Mouse (Mus musculus) right cerebral cortex, postnatal 14 days (tissue): ENCODE measurements around the gene Aqp8.

Experiments
- DNase-seq: peaks from one replicate; pipeline ENCODE4 v3.0.0; 2022

Aqp8 gene

DNA sequence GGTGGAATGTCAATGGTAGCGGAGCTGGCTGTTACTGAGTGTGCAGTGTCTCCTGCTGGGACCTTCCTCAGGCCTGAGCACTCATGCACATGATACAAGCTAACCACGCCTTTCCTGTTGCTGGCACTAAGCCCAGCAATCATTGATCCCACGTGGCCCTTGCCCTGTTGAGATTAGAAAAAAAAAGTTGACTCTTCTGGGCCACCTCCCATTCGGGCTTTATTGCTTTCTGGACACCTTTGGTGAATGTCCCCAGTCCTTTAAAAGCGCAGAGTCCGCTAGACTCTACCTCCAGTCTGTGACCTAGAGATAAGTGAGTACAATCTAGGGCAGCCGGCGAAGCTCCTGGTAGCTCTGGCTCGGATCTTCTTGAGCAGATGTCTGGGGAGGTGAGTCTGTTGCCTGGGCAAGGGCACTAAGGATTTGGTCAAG, at the start of gene Aqp8:
TSS of gene Aqp8 (plus strand) at position 222 of the 432 bp plus-strand sequence.
- DNase-seq, result no peak

DNA sequence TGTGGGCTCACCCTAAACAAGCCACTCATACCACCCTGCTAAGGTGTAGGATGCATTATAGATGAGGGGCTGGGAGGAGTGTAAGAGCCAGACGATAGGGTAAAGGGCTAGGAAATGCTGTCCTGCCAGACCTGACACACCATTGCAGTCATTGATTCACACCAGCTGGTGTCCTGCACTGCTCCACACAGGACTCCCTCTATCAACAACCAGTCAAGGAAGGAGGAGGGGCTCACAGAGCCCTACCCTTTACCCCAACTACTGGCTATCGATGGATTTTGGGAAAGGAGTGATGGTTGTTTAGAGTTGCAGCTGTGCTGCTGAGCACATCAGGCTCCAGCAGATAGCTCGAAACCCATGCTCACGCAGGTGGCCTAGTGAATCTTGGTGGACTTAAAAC, 45.3 kb upstream of the Aqp8 start:
- no peak for DNase-seq

- no peak for DNase-seq
These were observed 44.4 kb upstream of the Aqp8 start for GRCm38 (mm10) chr7:123417661-123418060.

- DNase-seq, result no peak
These were observed 42.1 kb upstream of the Aqp8 start for GRCm38 (mm10) chr7:123419984-123420383.

DNA sequence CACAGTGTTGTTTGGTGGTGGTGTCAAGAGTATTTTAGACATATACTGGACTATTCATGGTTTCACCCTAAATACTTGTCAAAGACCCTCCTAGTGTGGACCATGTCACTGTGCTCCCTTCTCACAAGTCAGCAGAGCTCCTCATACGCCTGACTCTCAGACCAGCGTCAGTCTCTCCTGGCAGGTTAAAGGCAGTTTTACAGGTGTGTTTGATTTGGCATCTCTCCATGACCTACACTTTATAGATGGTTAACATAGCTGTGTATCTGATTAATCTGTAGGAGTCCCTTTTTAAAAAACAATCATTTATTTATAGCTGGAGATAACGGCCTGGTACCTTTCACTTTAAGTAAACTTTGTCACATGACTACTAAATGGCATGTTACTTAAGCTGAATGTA, 40.1 kb upstream of the Aqp8 start:
- DNase-seq, result no peak

- no peak for DNase-seq
These were observed 37.8 kb upstream of the Aqp8 start for GRCm38 (mm10) chr7:123424281-123424680.

- no peak for DNase-seq
These were observed 36.8 kb upstream of the Aqp8 start for GRCm38 (mm10) chr7:123425134-123425757.

GRCm38 (mm10) chr7:123429624-123430410, 32.3 kb upstream of the Aqp8 start:
- DNase-seq, result no peak

DNA sequence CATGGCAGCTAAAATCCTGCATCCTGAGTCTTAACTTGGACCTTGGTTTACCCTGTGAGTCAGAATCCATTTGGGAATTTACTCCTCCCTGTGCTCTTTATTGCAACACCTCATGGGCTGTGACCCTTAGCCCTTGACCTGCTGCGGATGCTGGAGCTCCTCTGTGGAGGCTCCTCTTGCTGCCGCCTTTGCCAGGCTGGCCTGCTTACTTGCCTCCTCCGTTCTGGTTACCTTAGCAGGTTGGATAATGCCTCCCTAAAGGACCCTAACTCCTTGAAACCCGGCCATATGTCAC, 31.7 kb upstream of the Aqp8 start:
- no peak for DNase-seq

DNA sequence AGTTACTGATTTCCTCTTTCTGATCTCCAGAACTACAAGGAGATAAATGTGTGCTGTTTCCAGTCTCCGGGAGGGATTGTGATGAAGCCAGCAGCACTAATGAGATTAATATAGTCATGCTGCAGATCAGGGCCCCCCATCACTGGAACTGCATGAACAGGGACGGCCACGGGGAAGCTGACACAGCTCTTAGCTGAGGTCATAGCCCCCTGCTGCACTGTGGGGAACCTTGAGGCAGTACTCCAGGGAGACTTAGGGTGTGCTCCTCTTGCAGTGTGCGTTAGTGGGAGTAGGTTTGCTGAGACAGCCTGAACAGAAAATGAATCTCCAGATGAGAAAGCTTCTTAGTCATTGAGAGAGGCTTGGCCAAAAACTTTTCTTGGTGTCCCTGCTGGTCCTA, 30.9 kb upstream of the Aqp8 start:
- no peak for DNase-seq

DNA sequence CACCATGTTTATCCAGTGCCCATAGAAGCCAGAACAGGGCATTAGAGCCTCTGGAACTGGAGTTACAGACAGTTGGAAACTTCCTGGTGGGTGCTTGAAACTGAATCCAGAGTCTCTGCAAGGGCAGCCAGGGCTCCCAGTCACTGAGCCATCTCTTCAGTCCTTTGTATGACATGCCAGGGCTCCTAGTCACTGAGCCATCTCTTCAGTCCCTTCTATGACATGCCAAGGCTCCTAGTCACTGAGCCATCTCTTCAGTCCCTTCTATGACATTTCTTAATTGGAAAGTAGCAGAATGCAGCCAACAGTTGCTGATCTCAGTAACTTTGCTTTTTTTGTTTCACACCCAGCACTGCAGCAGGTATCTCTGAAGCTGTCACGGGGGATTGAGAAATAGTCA, 20.0 kb upstream of the Aqp8 start:
- DNase-seq, result no peak

GRCm38 (mm10) chr7:123448794-123449193, 13.3 kb upstream of the Aqp8 start:
- DNase-seq, result no peak

DNA sequence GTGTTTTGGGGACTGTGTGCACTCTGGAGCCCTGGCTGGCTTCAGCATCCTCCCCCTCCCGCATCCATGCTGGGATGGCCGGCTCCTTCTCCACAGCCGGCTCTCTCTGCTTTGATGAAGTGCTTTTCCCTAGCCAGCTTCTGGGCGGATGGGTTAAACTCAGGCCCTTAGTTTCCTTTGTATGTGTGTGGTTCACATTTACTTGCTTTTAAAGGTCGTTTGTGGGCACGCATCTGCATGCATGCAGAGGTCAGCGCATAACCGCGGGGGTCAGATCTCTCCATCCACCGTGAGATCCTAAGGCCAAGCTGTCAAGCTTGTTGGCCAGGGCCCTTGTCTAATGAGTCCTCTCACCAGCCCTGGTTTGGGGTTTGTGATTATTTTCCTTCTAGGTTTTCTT, 12.4 kb upstream of the Aqp8 start:
- no peak for DNase-seq

DNA sequence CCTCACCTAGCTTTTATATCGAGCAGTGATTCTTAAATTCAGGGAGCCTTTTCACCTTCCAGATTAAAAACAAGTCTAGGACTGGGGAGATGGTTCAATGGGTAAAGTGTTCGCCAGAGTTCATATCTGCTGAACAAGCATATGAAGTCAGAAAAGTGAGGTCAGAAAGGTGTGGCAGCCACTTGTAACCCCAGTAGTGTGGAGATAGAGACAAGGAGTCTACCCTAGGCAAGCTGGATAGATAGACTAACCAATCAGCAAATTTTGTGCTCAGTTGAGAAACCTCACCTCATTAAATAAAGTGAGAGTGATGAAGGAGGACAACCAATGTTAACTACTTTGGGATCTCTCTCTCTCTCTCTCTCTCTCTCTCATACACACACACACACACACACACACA, 11.6 kb upstream of the Aqp8 start:
- DNase-seq, result no peak

- DNase-seq, result no peak
These were observed 9.5 kb upstream of the Aqp8 start for GRCm38 (mm10) chr7:123452551-123452950.

DNA sequence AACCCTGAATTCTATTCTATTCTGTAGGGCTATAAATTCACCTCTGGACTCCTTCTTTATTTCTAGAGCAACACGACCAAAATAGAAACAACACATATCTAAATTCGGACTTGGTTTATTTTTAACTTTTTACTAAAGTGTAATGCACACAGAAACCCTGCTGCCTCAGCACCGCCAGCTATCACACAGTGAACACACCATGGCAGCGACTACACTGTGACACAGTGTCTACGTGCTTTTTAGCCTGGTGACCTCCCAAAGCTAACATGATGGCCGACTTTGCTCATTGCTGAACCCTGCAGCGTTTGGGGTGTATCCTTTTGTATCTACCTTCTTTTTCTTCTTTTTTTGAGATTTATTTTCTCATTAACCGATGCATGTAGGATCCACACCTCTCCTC, 9.0 kb upstream of the Aqp8 start:
- no peak for DNase-seq

DNA sequence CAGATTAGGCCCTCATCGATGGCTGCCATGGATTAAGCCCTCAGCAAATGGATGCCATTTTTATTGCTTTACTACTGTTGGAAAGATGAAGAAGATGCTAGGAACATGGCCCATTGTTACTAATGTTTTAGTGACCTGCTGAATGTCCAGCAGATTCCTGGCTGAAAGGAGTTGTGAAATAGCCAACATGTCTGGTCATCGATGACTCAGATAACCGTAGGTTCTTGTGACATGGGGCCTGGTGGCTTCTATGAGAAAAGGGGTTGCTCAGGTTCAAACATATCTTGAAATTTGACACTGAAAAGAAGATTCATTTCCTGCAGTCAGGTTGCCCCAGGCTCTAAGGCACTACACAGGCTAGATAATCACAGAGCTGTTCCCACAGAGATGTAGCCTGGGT, 7.0 kb upstream of the Aqp8 start:
- no peak for DNase-seq

GRCm38 (mm10) chr7:123458309-123458708, 3.8 kb upstream of the Aqp8 start:
- DNase-seq, result no peak

DNA sequence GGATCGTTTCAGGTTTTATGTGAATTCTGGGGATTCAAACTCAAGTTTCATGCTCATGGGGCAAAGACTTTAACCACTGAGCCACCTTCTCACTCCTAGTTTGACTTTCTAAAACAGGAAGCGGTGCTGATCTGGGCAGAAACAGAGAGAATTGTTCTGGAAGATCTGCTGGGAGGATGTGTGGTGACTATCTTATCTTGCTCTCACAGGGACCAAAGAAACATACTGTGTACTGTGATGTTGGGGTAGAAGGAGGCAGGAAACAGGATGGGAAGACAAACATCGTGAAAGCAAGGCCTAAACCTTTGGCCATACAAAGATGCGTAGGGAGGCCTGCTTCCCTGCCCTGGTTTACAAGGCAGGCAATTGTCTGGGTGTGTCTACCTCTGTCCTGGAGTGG, 2.8 kb upstream of the Aqp8 start:
- no peak for DNase-seq

DNA sequence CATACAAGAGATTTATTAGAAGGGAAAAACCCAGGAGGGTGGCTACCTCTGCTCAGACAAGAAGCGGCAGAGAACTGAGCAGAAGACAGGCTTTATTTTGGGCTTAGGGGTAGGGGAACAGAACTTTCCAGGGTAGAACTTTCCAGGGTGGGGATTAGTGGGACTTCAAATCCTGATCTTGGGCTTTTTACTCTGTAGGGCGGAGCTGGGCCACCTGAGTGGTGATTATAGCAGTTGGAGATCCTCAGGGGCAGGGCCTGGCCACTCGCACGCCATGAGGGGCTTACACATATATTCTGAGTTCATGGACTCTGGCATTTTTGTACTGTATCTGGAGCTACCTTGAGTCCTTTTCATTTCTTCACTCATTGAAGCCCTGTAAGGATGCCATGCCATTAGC, 775 bp upstream of the Aqp8 start:
- no peak for DNase-seq

DNA sequence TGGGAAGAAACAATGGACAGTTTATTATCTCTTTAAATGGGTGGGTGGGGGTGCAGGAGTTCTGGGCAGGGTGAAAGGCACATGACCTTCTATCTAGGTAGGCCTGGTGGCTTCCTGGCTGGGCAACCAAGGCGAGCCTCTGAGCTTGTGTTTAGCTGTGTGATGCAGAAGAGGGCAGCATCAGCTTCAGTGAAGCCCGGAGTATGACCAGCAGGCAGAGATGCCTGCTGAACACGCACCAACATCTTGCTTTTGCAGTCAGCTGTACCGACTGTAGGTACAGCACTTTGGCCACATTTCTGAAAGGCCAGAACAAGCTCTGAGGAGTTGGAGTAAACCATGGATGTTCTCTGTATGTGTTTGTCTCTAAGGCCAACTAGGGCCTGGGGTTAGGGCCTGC, 1.5 kb downstream of the Aqp8 start:
- no peak for DNase-seq

GRCm38 (mm10) chr7:123465692-123466387, 3.7 kb downstream of the Aqp8 start:
- DNase-seq, result peak; percentile 76

GRCm38 (mm10) chr7:123467961-123468360, 5.9 kb downstream of the Aqp8 start:
- no peak for DNase-seq

- DNase-seq, result peak; percentile 22
These were observed 25.6 kb downstream of the Aqp8 start for GRCm38 (mm10) chr7:123487703-123488102.
